Mouse (Mus musculus) erythroblast, embryonic 14.5 days (primary cell): ENCODE data around the gene Aldh1a1.
"Not testable (repeated sequence)": the region's sequence is repeated elsewhere in the genome, so short reads cannot be mapped to it uniquely, and the experiment has no call there.

Experiments used
- GATA1 ChIP-seq: IDR thresholded peaks from 2 replicates; pipeline ENCODE4 v1.6.1; 2012; ENCODE audit warnings: low read length, inconsistent platforms, mixed read lengths
- TAL1 ChIP-seq: IDR thresholded peaks from 3 replicates; pipeline ENCODE4 v1.6.1; 2012; ENCODE audit warnings: low read length, inconsistent platforms, mixed read lengths

GRCm38 (mm10) chr19:20647496-20647895, 155.0 kb downstream of the Aldh1a1 start:
- TF ChIP-seq TAL1, GATA1: not testable (repeated sequence)
